Mouse (Mus musculus): Measurements from ENCODE around the gene Ddx46. TPM values are rescaled to one million over a fixed set of nuclear protein-coding genes. Genes with fewer than 3 reads are reported as not detected.
"Not testable (repeated sequence)": the region's sequence is repeated elsewhere in the genome, so short reads cannot be mapped to it uniquely, and the experiment has no call there.

Ddx46 gene
- polyA plus RNA-seq, 1 experiment from 2014 or later = 58.2 TPM

DNA sequence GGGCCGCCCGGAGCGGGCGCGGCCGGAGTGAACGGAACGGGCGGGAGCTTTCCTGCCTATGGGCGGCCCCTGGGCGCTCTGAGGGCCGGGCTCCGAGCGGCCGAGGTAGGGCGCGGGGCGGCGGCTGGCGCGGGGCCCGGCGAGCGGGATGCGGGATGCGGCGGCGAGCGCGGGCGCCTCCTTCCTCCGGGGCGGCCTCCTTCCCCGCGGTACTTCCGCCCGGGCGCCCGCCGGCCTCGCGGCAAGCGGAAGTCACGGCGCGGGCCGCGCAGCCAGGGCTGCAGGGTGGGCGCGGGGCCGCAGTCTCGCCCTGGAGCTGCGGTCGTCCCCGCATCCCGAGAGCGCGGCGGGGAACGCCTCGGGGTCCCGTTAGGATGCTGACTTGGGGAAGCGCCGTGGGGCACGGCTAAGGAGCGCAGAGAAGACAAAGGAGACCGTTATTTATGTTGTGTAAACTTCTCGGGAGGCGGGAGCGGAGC is 58.5 kb downstream of the Ddx46 start:
- Histone ChIP-seq H3K4me1 (replicated peaks; ENCODE audit: control insufficient read depth, insufficient read depth, low read length) (peaks cover 3% of the 10 kb centered on the region; the same call in 1 of the 2 replicates), H3K9ac (ENCODE audit: low read length) (peak overlapping the region; percentile 100), H3K4me3 (ENCODE audit: low read depth, low read length) (peak overlapping the region; percentile 98), H3K27me3 (ENCODE audit: control insufficient read depth, insufficient read depth, low read length) (no peaks in the 10 kb centered on the region), H3K27ac (ENCODE audit: low read depth, low read length) (peak overlapping the region; percentile 95), H3K9me3 (ENCODE audit: control insufficient read depth, low read length) (no peaks in the 10 kb centered on the region), H3K4me2 (ENCODE audit: low read depth, low read length, severe bottlenecking) (peak overlapping the region; percentile 78), H3K36me3 (ENCODE audit: control insufficient read depth, insufficient read depth, low read length) (no peaks in the 10 kb centered on the region)
- ATAC-seq (replicated peaks; ENCODE audit: low FRiP score) = peak; percentile 70
- under 1% methylated on average over 44 of the region's 70 CpGs for WGBS
- DNase-seq (ENCODE audit: low spot score) = peak; percentile 73

DNA sequence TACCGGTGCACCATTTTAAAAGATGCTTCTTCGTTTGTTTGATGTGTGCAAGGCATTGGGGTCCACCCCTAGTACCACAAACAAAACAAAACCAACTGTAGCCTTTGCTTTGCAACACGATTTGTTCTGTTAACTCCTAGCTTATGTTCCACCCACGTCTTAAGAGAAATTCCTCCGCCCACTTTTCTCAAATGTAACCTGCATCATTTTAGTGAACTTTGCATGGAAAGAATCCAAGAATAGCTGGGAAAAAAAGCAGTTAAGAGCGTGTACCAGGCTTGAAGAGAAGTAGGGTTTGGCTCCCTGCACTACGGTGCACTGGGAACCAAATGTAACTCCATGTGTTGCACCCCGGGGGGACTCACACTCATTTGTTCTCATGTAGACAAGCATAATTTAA is 59.3 kb downstream of the Ddx46 start:
- no peaks in the 10 kb centered on the region for H3K9me3 ChIP-seq (ENCODE audit: control insufficient read depth, low read length)
- WGBS = 25% methylated on average over 8 of the region's 8 CpGs
- ATAC-seq (replicated peaks; ENCODE audit: low FRiP score) (no peak), DNase-seq (ENCODE audit: low spot score) (no peak)
- no peak overlapping the region for H3K27ac ChIP-seq (ENCODE audit: low read depth, low read length)
- H3K36me3 ChIP-seq (ENCODE audit: control insufficient read depth, insufficient read depth, low read length) = peaks cover 2% of the 10 kb centered on the region; the same call in 1 of the 2 replicates
- H3K4me2 ChIP-seq (ENCODE audit: low read depth, low read length, severe bottlenecking) = peak overlapping the region; percentile 78
- H3K4me1 ChIP-seq (replicated peaks; ENCODE audit: control insufficient read depth, insufficient read depth, low read length) = peaks cover 3% of the 10 kb centered on the region; the same call in 1 of the 2 replicates
- no peaks in the 10 kb centered on the region for H3K27me3 ChIP-seq (ENCODE audit: control insufficient read depth, insufficient read depth, low read length)
- H3K9ac ChIP-seq (ENCODE audit: low read length) = peak overlapping the region; percentile 100
- H3K4me3 ChIP-seq (ENCODE audit: low read depth, low read length) = peak overlapping the region; percentile 98

DNA sequence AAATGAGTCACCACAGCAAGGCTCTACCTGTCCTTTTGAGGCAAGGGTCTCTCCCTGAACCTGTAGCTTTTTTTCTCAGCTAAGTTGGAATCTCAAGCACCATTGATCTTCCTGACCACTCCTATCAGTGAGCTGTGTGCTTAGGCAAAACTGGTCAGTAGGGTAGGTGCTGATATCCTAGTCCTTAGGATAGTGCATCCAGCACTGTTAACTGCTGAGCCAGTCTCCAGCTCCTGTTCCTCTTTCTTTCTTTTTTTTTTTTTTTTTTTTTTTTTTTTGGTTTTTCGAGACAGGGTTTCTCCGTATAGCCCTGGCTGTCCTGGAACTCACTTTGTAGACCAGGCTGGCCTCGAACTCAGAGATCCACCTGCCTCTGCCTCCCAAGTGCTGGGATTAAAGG is 61.2 kb downstream of the Ddx46 start:
- H3K9me3 ChIP-seq (ENCODE audit: control insufficient read depth, low read length); H3K27me3 ChIP-seq (ENCODE audit: control insufficient read depth, insufficient read depth, low read length); H3K4me2 ChIP-seq (ENCODE audit: low read depth, low read length, severe bottlenecking); H3K4me3 ChIP-seq (ENCODE audit: low read depth, low read length); H3K4me1 ChIP-seq (replicated peaks; ENCODE audit: control insufficient read depth, insufficient read depth, low read length); DNase-seq (ENCODE audit: low spot score); H3K27ac ChIP-seq (ENCODE audit: low read depth, low read length); ATAC-seq (replicated peaks; ENCODE audit: low FRiP score); H3K9ac ChIP-seq (ENCODE audit: low read length): not testable (repeated sequence)
- peaks cover 11% of the 10 kb centered on the region for H3K36me3 ChIP-seq (ENCODE audit: control insufficient read depth, insufficient read depth, low read length)
- no CpG with 5 or more reads among the region's 3 CpGs for WGBS

DNA sequence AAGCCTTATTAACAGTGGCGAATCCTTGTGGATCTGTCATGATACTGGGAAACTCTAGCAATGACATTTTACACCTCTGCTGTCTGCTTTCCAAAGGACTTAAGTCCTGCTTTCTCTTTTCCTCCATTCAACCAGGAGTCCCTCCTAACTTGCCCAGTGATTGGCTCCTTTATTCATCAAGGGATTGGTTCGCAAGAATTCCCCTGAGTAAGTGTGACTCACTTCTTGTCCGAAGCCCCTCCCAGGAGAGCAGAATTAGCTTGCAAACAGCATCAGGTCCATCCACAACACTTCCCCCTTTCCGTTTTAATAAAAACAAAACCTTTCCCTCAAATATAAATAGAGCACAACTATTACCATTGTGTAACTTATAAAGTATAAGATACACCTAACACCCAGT is 69.5 kb downstream of the Ddx46 start:
- WGBS = 93% methylated on average over 4 of the region's 4 CpGs
- Histone ChIP-seq H3K9me3 (ENCODE audit: control insufficient read depth, low read length) (no peaks in the 10 kb centered on the region; the same call in 1 of the 2 replicates), H3K4me2 (ENCODE audit: low read depth, low read length, severe bottlenecking) (no peak overlapping the region), H3K27me3 (ENCODE audit: control insufficient read depth, insufficient read depth, low read length) (no peaks in the 10 kb centered on the region), H3K9ac (ENCODE audit: low read length) (no peak overlapping the region), H3K4me3 (ENCODE audit: low read depth, low read length) (no peak overlapping the region), H3K36me3 (ENCODE audit: control insufficient read depth, insufficient read depth, low read length) (peaks cover 18% of the 10 kb centered on the region), H3K27ac (ENCODE audit: low read depth, low read length) (no peak overlapping the region), H3K4me1 (replicated peaks; ENCODE audit: control insufficient read depth, insufficient read depth, low read length) (no peaks in the 10 kb centered on the region)
- DNase-seq (ENCODE audit: low spot score) (no peak), ATAC-seq (replicated peaks; ENCODE audit: low FRiP score) (no peak)

DNA sequence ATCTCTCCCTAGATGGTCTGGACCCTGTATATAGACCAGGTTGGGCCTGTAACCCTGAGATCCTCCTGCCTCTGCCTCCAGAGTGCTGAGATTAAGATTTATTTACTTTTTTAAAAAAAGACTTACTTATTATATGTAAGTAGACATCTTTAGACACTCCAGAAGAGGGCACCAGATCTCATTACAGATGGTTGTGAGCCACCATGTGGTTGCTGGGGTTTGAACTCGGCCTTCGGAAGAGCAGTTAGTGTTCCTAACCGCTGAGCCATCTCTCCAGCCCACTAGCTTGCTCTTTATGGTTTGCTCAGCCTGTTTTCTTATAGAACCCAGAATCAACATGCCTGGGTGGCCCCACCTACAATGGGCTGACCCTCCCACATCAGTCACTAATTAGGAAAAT is 78.0 kb downstream of the Ddx46 start:
- Histone ChIP-seq H3K9me3 (ENCODE audit: control insufficient read depth, low read length) (no peaks in the 10 kb centered on the region), H3K36me3 (ENCODE audit: control insufficient read depth, insufficient read depth, low read length) (no peaks in the 10 kb centered on the region), H3K4me3 (ENCODE audit: low read depth, low read length) (no peak overlapping the region), H3K4me1 (replicated peaks; ENCODE audit: control insufficient read depth, insufficient read depth, low read length) (no peaks in the 10 kb centered on the region; the same call in 1 of the 2 replicates), H3K27ac (ENCODE audit: low read depth, low read length) (no peak overlapping the region), H3K27me3 (ENCODE audit: control insufficient read depth, insufficient read depth, low read length) (no peaks in the 10 kb centered on the region), H3K4me2 (ENCODE audit: low read depth, low read length, severe bottlenecking) (no peak overlapping the region), H3K9ac (ENCODE audit: low read length) (no peak overlapping the region)
- ATAC-seq (replicated peaks; ENCODE audit: low FRiP score) (no peak), DNase-seq (ENCODE audit: low spot score) (peak; percentile 47)
- WGBS = 90% methylated on average over 3 of the region's 3 CpGs

DNA sequence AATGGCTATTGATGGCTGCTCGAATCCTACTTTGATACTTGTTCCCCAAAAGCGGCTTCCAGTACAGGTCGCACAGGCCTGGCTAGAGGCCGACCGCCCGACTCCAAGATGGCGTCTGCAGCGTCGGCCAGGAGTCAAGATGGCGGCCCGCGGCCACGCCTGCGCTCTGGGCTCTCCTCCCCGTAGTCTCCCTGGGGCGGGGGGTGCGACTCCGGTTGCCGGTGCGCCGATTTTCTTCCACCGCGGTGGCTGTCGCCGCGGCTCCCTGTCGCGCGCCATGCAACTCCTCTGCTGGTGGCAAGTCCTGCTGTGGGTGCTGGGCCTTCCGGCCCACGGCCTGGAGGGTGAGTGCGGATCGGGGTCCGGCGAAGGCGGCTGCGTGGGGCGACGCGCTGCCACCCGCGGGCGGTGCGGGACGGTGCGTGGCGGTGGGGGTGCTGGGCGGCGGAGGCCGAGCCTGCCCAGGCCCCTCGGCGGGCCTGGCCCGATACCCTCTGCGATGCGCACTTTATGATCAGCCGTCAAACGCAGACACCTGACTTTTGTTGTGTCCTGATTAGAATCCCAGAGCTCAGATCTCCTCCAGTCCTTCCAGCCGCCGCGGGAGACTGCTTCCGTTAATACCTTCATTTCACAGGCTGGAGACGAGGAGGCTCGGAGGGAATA is 79.8 kb downstream of the Ddx46 start, which contains the start of gene Txndc15:
Txndc15 (plus strand) TSS at position 150 of the 666 bp plus-strand sequence.
- under 1% methylated on average over 62 of the region's 63 CpGs for WGBS

DNA sequence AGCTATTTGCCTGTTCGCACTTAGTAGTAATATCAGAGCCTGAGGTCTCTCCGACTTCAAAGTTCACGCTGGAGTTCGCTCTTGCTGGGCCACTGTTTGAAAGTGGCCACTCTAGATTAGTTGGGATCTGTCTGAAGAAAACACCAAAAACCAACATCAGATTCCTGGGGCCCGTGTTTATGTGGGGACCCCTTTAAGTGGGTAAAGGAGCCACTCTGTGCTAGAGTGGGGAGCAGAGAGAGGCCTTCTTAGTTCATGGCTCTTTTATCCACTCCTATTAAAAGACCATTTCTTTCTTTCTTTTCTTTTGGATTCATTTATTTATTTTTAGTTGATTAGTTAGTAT is 80.3 kb downstream of the Ddx46 start:
- H3K9me3 ChIP-seq (ENCODE audit: control insufficient read depth, low read length) = no peaks in the 10 kb centered on the region
- H3K4me2 ChIP-seq (ENCODE audit: low read depth, low read length, severe bottlenecking) = peak overlapping the region; percentile 66
- DNase-seq (ENCODE audit: low spot score) (no peak), ATAC-seq (replicated peaks; ENCODE audit: low FRiP score) (peak; percentile 10; the same call in 1 of the 2 replicates)
- H3K9ac ChIP-seq (ENCODE audit: low read length) = peak overlapping the region; percentile 98
- no peaks in the 10 kb centered on the region for H3K27me3 ChIP-seq (ENCODE audit: control insufficient read depth, insufficient read depth, low read length)
- H3K4me3 ChIP-seq (ENCODE audit: low read depth, low read length) = peak overlapping the region; percentile 92
- 12% methylated on average over 5 of the region's 5 CpGs for WGBS
- peak overlapping the region; percentile 83; the same call in 1 of the 2 replicates for H3K27ac ChIP-seq (ENCODE audit: low read depth, low read length)
- no peaks in the 10 kb centered on the region; the same call in 1 of the 2 replicates for H3K36me3 ChIP-seq (ENCODE audit: control insufficient read depth, insufficient read depth, low read length)
- H3K4me1 ChIP-seq (replicated peaks; ENCODE audit: control insufficient read depth, insufficient read depth, low read length) = no peaks in the 10 kb centered on the region; the same call in 1 of the 2 replicates

More for the DNA sequence above, 79.8 kb downstream of the Ddx46 start, which contains the start of gene Txndc15:
- Histone ChIP-seq H3K9me3 (ENCODE audit: control insufficient read depth, low read length) (no peaks in the 10 kb centered on the region), H3K36me3 (ENCODE audit: control insufficient read depth, insufficient read depth, low read length) (no peaks in the 10 kb centered on the region), H3K9ac (ENCODE audit: low read length) (peak within 1 kb of the TSS; percentile 98), H3K27me3 (ENCODE audit: control insufficient read depth, insufficient read depth, low read length) (no peaks in the 10 kb centered on the region), H3K4me3 (ENCODE audit: low read depth, low read length) (peak within 1 kb of the TSS; percentile 92), H3K4me1 (replicated peaks; ENCODE audit: control insufficient read depth, insufficient read depth, low read length) (no peaks in the 10 kb centered on the region; the same call in 1 of the 2 replicates), H3K27ac (ENCODE audit: low read depth, low read length) (peak within 1 kb of the TSS; percentile 83), H3K4me2 (ENCODE audit: low read depth, low read length, severe bottlenecking) (peak within 1 kb of the TSS; percentile 66)
- ATAC-seq (replicated peaks; ENCODE audit: low FRiP score) = peak; percentile 93
- peak; percentile 93 for DNase-seq (ENCODE audit: low spot score)

DNA sequence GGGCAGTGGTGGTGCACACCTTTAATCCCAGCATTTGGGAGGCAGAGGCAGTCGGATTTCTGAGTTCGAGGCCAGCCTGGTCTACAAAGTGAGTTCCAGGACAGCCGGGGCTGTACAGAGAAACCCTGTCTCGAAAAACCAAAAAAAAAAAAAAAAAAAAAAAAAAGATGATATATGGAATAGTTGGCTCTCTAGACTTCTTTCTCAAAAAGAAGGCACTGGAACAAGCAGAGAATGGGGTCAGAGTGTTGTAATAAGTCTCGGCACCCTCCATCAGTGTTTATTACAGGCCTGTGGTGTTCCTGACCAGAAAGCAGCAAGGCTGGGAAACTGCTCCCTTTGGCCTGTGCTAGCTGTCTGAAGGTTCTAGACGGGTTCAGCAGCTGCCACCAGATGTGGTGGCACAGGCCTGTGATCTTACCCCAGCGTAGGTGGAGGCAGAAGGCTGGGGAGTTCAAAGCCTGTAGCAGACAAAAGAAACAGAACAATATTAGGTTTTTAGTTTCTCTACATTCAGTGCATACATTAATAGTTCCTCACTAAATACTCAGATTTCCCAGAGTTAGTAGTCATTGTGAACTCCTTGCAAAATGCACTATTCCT is 81.2 kb downstream of the Ddx46 start:
- no peak overlapping the region for H3K4me3 ChIP-seq (ENCODE audit: low read depth, low read length)
- no peak overlapping the region for H3K4me2 ChIP-seq (ENCODE audit: low read depth, low read length, severe bottlenecking)
- DNase-seq (ENCODE audit: low spot score) = no peak

More for the DNA sequence above, 81.2 kb downstream of the Ddx46 start:
- no peak overlapping the region for H3K27ac ChIP-seq (ENCODE audit: low read depth, low read length)
- no peaks in the 10 kb centered on the region for H3K9me3 ChIP-seq (ENCODE audit: control insufficient read depth, low read length)
- WGBS = 88% methylated on average over 6 of the region's 7 CpGs
- H3K9ac ChIP-seq (ENCODE audit: low read length) = no peak overlapping the region
- no peaks in the 10 kb centered on the region for H3K27me3 ChIP-seq (ENCODE audit: control insufficient read depth, insufficient read depth, low read length)
- ATAC-seq (replicated peaks; ENCODE audit: low FRiP score) = no peak
- H3K36me3 ChIP-seq (ENCODE audit: control insufficient read depth, insufficient read depth, low read length) = no peaks in the 10 kb centered on the region; the same call in 1 of the 2 replicates
- H3K4me1 ChIP-seq (replicated peaks; ENCODE audit: control insufficient read depth, insufficient read depth, low read length) = no peaks in the 10 kb centered on the region; the same call in 1 of the 2 replicates
